Mouse (Mus musculus) mature B cell (primary cell): ENCODE results near the gene Smpd2.

Experiments
- in situ Hi-C: fragments of 300-500 bp; cut with MboI; formaldehyde crosslinking; loops from 2 replicates; pipeline ENCODE4 v1.14.3; 2019

Gene Smpd2

DNA sequence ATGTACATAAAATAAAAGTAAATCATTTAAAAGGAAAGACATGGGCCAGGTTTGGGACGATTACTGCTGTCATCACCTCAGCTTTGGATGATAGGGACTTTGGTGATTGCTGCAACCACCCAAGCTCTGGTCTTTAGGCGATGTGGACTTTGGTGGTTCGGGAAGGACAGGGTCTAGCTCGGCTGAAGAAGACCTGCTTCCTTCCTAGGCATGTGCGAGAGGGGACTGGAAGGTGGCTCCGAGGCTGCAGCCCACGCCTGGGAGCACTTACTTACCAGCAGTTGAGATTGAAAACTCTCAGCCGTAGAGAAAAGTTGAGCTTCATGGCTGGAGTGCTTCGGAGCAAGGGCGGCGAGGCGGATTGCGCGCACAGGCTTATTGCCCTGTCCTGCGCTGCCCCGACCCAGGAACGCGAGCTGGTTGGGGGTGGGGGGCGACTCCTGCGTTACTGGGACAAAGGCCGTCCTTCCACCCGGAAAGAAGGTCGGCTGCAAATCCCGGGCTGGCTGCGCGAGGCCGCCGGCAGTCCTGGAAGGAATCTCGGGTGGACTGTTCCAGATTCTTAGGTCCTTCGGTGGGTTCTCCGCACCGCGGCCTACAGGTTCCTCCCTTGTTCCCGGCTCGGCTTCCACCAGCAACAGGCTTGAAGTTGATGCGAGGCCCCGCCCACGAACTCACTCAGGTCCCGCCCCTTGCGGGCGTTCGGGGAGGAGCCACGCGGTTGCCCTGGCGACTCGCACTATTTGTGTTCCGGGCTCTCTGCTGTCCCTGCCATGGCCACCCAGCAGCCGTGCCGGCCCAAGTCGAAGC, at the start of gene Smpd2, which contains the start of gene Ppil6:
Gene Smpd2, minus strand, starts transcription at position 662 of the 810 bp plus-strand sequence.
Gene Ppil6, plus strand, starts transcription at position 732 of the 810 bp plus-strand sequence.
- in situ Hi-C loops = no loop called here

DNA sequence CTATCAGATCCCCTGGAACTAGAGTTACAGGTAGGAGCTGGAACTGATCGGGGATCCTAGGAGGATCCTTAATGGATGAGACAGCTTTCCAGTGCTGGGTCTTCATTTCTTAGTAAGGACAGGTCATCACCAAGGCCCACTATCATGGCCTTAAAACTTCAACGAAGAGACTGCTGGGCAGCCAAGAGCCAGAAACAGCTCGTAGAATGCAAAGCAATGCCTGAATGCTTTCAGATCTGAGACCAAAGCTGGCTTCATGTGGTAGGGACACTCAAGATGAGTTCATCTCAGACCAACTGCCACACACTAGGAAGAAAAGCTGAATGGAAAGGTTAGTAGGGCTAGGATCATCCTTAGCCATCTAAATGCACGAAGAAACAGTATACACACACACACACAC, 48.8 kb upstream of the Smpd2 start:
- in situ Hi-C loops = no loop called here

DNA sequence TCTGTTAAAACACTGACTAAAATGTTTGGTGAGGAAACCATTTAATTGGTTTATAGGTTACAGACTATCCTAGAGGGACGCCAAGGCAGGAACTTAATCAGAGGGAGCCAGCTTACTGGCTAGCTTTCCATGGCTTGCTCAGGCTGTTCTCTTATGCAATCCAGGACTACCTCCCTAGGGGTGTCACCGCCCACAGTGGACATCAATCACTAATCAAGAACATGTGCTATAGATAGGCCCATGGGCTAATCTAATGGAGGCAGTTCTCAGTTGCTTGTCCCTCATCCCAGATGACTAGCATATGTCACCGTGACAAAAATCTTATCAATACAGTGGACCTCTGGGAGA, 47.8 kb upstream of the Smpd2 start:
- in situ Hi-C loops = no loop called here

DNA sequence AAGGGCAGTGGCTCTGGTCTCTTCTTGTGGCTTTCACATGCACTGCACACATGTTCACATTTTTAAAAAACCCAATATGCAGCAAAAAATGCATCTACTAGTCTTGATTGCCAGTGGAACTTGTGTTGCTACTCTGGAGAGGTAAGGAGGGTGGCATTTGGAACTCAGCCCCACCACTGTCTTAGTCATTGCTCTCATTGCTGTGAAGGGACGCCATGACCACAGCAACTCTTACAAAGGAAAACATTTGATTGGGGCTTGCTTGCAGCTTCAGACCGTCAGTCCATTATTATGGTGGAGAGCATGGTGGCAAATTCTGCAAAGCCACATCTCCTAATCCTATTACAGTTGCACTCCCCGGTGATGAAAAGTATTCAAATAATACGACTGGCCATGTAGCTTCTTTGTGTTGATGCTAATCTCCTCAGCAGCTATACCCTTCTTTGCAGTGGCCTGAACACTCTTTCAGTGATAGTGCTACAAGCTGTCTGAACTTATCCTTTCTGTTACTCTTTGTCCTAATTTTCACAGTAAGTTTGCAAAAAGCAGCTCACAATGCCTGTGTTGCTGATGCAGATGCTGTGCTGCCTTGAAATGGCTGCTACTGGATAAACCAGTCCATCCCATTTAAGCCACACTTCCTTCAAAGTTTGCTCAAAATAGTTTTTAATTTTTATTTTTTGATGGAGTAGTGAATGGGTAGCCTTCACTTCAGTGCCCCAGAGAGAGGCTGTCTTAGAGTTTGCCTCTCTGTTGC, 47.2 kb upstream of the Smpd2 start:
- in situ Hi-C loops = no loop called here

GRCm38 (mm10) chr10:41536714-41537113, 46.5 kb upstream of the Smpd2 start:
- in situ Hi-C loops = no loop called here

DNA sequence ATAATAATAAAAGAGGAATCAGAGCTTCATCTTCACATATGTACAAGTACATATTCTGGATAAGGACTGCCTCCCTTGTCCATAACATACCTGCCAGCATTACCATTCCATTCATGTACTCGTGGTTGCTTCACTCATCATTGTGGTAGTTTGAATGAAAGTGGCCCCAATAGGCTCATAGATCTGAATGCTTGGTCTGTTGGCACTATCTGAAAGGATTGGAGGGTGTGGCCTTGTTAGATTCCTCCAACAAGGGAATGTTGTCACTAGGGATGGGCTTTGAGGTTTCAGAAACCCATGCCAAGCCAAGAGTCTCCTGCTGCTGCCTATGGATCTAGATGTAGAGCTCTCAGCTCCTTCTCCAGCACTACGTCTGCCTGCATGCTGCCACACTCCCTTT, 45.8 kb upstream of the Smpd2 start:
- in situ Hi-C loops = no loop called here

DNA sequence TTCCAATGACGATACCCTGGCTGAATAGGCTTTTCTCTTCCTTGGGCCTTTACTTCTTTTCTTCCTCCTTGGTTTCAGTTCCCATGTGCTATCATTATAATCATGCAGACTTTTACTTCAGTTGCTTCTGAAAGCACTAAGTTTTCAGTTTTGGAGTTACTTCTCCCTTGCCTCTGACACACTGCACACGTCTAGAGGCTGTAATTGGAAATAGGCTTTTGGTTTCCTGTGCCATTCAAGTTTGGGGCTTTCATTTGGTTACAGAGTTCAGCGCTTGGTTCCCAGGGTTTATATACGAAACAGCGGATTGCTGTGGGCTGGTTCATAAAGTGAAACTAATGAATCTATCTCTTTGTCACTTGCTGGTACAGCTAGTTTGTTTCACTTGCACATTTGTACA, 39.8 kb upstream of the Smpd2 start:
- in situ Hi-C loops = no loop called here

DNA sequence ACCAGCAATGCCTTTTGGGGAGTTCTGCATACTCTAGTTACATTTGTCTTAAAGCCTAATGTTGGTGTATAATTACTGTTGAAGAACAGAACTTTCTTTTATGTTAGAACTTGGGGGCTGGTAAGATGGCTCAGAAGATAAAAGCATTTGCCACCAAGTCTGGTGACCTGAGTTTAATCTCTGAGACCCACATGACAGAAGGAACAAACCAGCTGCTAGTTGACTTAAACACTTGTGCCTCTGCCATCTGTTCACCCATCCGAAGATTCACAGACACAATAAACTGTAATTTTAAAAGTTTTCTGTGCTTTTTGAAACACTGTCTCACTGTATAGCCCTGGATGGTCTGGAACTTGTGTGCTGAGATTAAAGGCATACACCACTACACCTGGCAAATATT, 35.5 kb upstream of the Smpd2 start:
- in situ Hi-C loops = no loop called here

- in situ Hi-C loops = no loop called here
Measured at GRCm38 (mm10) chr10:41523386-41523785, 33.2 kb upstream of the Smpd2 start.

DNA sequence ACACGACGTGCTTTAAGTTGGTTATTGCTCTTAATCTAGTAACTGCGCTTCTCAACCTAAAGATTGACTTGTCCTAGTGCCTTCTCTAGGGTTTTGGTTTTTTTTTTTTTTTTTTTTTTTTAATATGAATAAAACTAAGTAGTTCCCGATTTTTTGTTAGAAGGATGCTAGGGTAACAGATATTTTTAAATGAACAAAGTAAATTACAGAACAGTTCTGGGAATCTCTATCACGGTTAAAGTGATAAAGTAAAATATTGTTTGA, 30.2 kb upstream of the Smpd2 start:
- in situ Hi-C loops = no loop called here

- in situ Hi-C loops = no loop called here
Measured at GRCm38 (mm10) chr10:41519640-41520409, 29.7 kb upstream of the Smpd2 start.

- in situ Hi-C loops = no loop called here
Measured at GRCm38 (mm10) chr10:41518981-41519618, 28.9 kb upstream of the Smpd2 start, which contains the start of gene Cd164. Gene Cd164 (plus strand): TSS chr10:41519414.

GRCm38 (mm10) chr10:41518508-41518980, 28.4 kb upstream of the Smpd2 start:
- in situ Hi-C loops = no loop called here

DNA sequence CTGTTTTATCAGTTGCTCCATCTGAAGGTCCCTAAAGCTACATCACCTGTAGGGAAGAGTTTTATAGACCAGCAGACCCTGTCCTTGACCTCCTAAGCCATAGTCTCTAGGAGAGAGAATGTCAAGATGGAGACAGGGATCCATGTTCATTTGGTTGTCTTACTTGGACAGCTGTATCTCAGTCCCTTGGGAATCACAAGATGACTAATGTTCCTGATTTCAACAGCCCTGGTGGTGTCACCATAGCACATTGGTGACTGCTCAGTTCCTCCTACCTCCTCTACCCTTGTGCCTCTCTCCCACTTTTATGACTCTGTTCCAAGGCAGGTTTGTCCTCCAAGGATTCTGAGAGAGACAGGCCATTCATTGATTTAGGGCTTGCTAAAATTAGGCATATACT, 24.8 kb upstream of the Smpd2 start:
- in situ Hi-C loops = no loop called here

DNA sequence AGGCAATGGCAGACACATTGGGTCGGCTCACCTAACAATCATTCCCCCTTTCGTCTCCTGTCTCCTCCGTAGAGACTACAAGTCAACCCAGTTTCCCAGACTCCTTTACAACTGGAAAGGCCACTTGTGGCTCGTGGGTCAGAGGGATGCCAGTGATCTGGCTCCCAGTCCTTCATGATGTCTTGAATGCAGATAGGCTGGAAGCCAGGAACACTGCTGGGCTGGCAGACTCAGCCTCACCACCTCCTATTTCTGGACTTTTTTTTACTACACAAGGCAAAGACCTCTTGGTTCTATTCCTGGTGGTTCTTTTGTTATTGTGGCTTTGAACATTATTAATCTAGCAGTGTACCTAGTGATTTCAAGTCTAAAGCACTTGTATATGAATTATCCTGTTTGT, 24.1 kb upstream of the Smpd2 start:
- in situ Hi-C loops = no loop called here

DNA sequence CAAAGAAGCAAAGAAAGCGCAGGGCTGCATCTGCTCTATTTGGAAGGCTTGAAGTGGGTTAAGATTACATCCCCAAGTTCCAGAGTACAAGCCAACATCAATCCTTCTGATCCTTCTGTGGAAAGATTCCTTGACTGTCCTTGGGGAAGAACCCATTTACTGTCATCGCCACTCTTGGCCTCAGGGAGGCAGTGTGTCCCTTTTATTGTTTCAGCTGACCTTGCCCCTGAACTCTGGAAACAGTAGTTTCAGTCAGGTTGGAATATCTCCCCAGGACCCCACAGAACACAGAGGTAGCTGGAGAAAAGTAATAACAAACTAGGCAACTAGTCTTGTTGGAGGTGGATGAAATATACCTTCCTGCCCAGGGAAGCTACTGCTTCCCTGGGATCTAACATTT, 19.0 kb upstream of the Smpd2 start:
- in situ Hi-C loops = loop anchor here (5.0 to 10.0 kb wide), 2 partner anchors 173 to 204 kb away; partner anchors contain the start of genes Ak9 and Fig4

GRCm38 (mm10) chr10:41505446-41505845, 15.3 kb upstream of the Smpd2 start:
- in situ Hi-C loops = loop anchor here (5.0 to 10.0 kb wide), 2 partner anchors 177 to 201 kb away; partner anchors contain the start of genes Ak9 and Fig4

- in situ Hi-C loops = loop anchor here (5.0 to 10.0 kb wide), 3 partner anchors 73 to 200 kb away; partner anchors contain the start of genes Ak9 and Fig4
Measured at GRCm38 (mm10) chr10:41504996-41505395, 14.8 kb upstream of the Smpd2 start.

GRCm38 (mm10) chr10:41500941-41501340, 10.8 kb upstream of the Smpd2 start:
- in situ Hi-C loops = loop anchor here (5.0 to 10.0 kb wide), 2 partner anchors 69 to 196 kb away; partner anchors contain the start of genes Ak9 and Fig4

- in situ Hi-C loops = no loop called here
Measured at GRCm38 (mm10) chr10:41491111-41491510, 942 bp upstream of the Smpd2 start.

- in situ Hi-C loops = no loop called here
Measured at GRCm38 (mm10) chr10:41490518-41490873, 327 bp upstream of the Smpd2 start.

GRCm38 (mm10) chr10:41489294-41489693, 875 bp downstream of the Smpd2 start:
- in situ Hi-C loops = no loop called here
